Mouse (Mus musculus): ENCODE measurements around the gene Boc. TPM values are rescaled to one million over a fixed set of nuclear protein-coding genes. Genes with fewer than 3 reads are reported as not detected.

The Boc gene
- polyA plus RNA-seq, 1 experiment from 2014 or later: 14.2 TPM

- H3K36me3 ChIP-seq (ENCODE audit: control insufficient read depth, insufficient read depth, low read length): no peaks in the 10 kb centered on the region
- no peak overlapping the region for H3K27ac ChIP-seq (ENCODE audit: low read depth)
- no peak overlapping the region for H3K4me2 ChIP-seq (ENCODE audit: low read length)
- 44% methylated on average over 7 of the region's 7 CpGs for WGBS
- peaks cover 32% of the 10 kb centered on the region for H3K4me1 ChIP-seq (replicated peaks; ENCODE audit: control insufficient read depth, insufficient read depth, low read length)
- no peaks in the 10 kb centered on the region for H3K27me3 ChIP-seq (replicated peaks; ENCODE audit: control insufficient read depth, insufficient read depth, low read length)
- ATAC-seq (replicated peaks; ENCODE audit: low FRiP score, low TSS enrichment, low read depth): no peak
- no peaks in the 10 kb centered on the region for H3K9me3 ChIP-seq (ENCODE audit: control insufficient read depth, low read length)
- DNase-seq (ENCODE audit: low spot score): no peak
- H3K4me3 ChIP-seq (ENCODE audit: low read depth, low read length): no peak overlapping the region
- H3K9ac ChIP-seq (ENCODE audit: low read length): no peak overlapping the region
Observed at GRCm38 (mm10) chr16:44549867-44550679, 8.6 kb downstream of the Boc start.

- Histone ChIP-seq H3K36me3 (ENCODE audit: control insufficient read depth, insufficient read depth, low read length) (no peaks in the 10 kb centered on the region), H3K4me1 (replicated peaks; ENCODE audit: control insufficient read depth, insufficient read depth, low read length) (peaks cover 33% of the 10 kb centered on the region), H3K9ac (ENCODE audit: low read length) (no peak overlapping the region), H3K27ac (ENCODE audit: low read depth) (no peak overlapping the region), H3K4me3 (ENCODE audit: low read depth, low read length) (no peak overlapping the region), H3K4me2 (ENCODE audit: low read length) (no peak overlapping the region), H3K9me3 (ENCODE audit: control insufficient read depth, low read length) (no peaks in the 10 kb centered on the region), H3K27me3 (replicated peaks; ENCODE audit: control insufficient read depth, insufficient read depth, low read length) (no peaks in the 10 kb centered on the region)
- no peak for DNase-seq (ENCODE audit: low spot score)
- no peak for ATAC-seq (replicated peaks; ENCODE audit: low FRiP score, low TSS enrichment, low read depth)
- 74% methylated on average over 6 of the region's 6 CpGs for WGBS
Observed at GRCm38 (mm10) chr16:44549381-44549780, 9.3 kb downstream of the Boc start.

- H3K27ac ChIP-seq (ENCODE audit: low read depth): no peak overlapping the region
- ATAC-seq (replicated peaks; ENCODE audit: low FRiP score, low TSS enrichment, low read depth) (no peak), DNase-seq (ENCODE audit: low spot score) (no peak)
- no peaks in the 10 kb centered on the region for H3K36me3 ChIP-seq (ENCODE audit: control insufficient read depth, insufficient read depth, low read length)
- 97% methylated on average over 1 of the region's 1 CpGs for WGBS
- no peak overlapping the region for H3K9ac ChIP-seq (ENCODE audit: low read length)
- H3K4me3 ChIP-seq (ENCODE audit: low read depth, low read length): no peak overlapping the region
- no peaks in the 10 kb centered on the region for H3K9me3 ChIP-seq (ENCODE audit: control insufficient read depth, low read length)
- H3K4me1 ChIP-seq (replicated peaks; ENCODE audit: control insufficient read depth, insufficient read depth, low read length): peaks cover 34% of the 10 kb centered on the region
- no peak overlapping the region for H3K4me2 ChIP-seq (ENCODE audit: low read length)
- no peaks in the 10 kb centered on the region for H3K27me3 ChIP-seq (replicated peaks; ENCODE audit: control insufficient read depth, insufficient read depth, low read length)
Observed at GRCm38 (mm10) chr16:44547976-44548375, 10.7 kb downstream of the Boc start.

GRCm38 (mm10) chr16:44546831-44547230 lies 11.9 kb downstream of the Boc start:
- no peak overlapping the region for H3K9ac ChIP-seq (ENCODE audit: low read length)
- no peaks in the 10 kb centered on the region for H3K36me3 ChIP-seq (ENCODE audit: control insufficient read depth, insufficient read depth, low read length)
- H3K4me3 ChIP-seq (ENCODE audit: low read depth, low read length): no peak overlapping the region
- no peaks in the 10 kb centered on the region for H3K27me3 ChIP-seq (replicated peaks; ENCODE audit: control insufficient read depth, insufficient read depth, low read length)
- 60% methylated on average over 8 of the region's 8 CpGs for WGBS
- H3K4me2 ChIP-seq (ENCODE audit: low read length): no peak overlapping the region
- no peaks in the 10 kb centered on the region for H3K9me3 ChIP-seq (ENCODE audit: control insufficient read depth, low read length)
- no peak for DNase-seq (ENCODE audit: low spot score)
- H3K4me1 ChIP-seq (replicated peaks; ENCODE audit: control insufficient read depth, insufficient read depth, low read length): peaks cover 30% of the 10 kb centered on the region
- H3K27ac ChIP-seq (ENCODE audit: low read depth): no peak overlapping the region
- ATAC-seq (replicated peaks; ENCODE audit: low FRiP score, low TSS enrichment, low read depth): no peak

GRCm38 (mm10) chr16:44545939-44546338 lies 12.8 kb downstream of the Boc start:
- 72% methylated on average over 2 of the region's 2 CpGs for WGBS
- no peak overlapping the region for H3K4me3 ChIP-seq (ENCODE audit: low read depth, low read length)
- peaks cover 28% of the 10 kb centered on the region for H3K4me1 ChIP-seq (replicated peaks; ENCODE audit: control insufficient read depth, insufficient read depth, low read length)
- ATAC-seq (replicated peaks; ENCODE audit: low FRiP score, low TSS enrichment, low read depth) (no peak), DNase-seq (ENCODE audit: low spot score) (no peak)
- no peaks in the 10 kb centered on the region for H3K9me3 ChIP-seq (ENCODE audit: control insufficient read depth, low read length)
- no peaks in the 10 kb centered on the region for H3K27me3 ChIP-seq (replicated peaks; ENCODE audit: control insufficient read depth, insufficient read depth, low read length)
- H3K36me3 ChIP-seq (ENCODE audit: control insufficient read depth, insufficient read depth, low read length): no peaks in the 10 kb centered on the region
- H3K9ac ChIP-seq (ENCODE audit: low read length): no peak overlapping the region
- H3K4me2 ChIP-seq (ENCODE audit: low read length): no peak overlapping the region
- no peak overlapping the region for H3K27ac ChIP-seq (ENCODE audit: low read depth)

- H3K9ac ChIP-seq (ENCODE audit: low read length): no peak overlapping the region
- no peaks in the 10 kb centered on the region for H3K36me3 ChIP-seq (ENCODE audit: control insufficient read depth, insufficient read depth, low read length)
- H3K27ac ChIP-seq (ENCODE audit: low read depth): no peak overlapping the region
- no peak overlapping the region for H3K4me3 ChIP-seq (ENCODE audit: low read depth, low read length)
- no peaks in the 10 kb centered on the region for H3K27me3 ChIP-seq (replicated peaks; ENCODE audit: control insufficient read depth, insufficient read depth, low read length)
- peaks cover 23% of the 10 kb centered on the region for H3K4me1 ChIP-seq (replicated peaks; ENCODE audit: control insufficient read depth, insufficient read depth, low read length)
- no peak for ATAC-seq (replicated peaks; ENCODE audit: low FRiP score, low TSS enrichment, low read depth)
- no peak overlapping the region for H3K4me2 ChIP-seq (ENCODE audit: low read length)
- no peaks in the 10 kb centered on the region for H3K9me3 ChIP-seq (ENCODE audit: control insufficient read depth, low read length)
- no peak for DNase-seq (ENCODE audit: low spot score)
- WGBS: 59% methylated on average over 7 of the region's 7 CpGs
Observed at GRCm38 (mm10) chr16:44545153-44545552, 13.5 kb downstream of the Boc start.

GRCm38 (mm10) chr16:44543098-44543497 lies 15.6 kb downstream of the Boc start:
- no peak overlapping the region for H3K9ac ChIP-seq (ENCODE audit: low read length)
- H3K4me2 ChIP-seq (ENCODE audit: low read length): no peak overlapping the region
- ATAC-seq (replicated peaks; ENCODE audit: low FRiP score, low TSS enrichment, low read depth): no peak
- H3K27me3 ChIP-seq (replicated peaks; ENCODE audit: control insufficient read depth, insufficient read depth, low read length): no peaks in the 10 kb centered on the region
- peaks cover 29% of the 10 kb centered on the region for H3K4me1 ChIP-seq (replicated peaks; ENCODE audit: control insufficient read depth, insufficient read depth, low read length)
- no peak overlapping the region for H3K27ac ChIP-seq (ENCODE audit: low read depth)
- H3K36me3 ChIP-seq (ENCODE audit: control insufficient read depth, insufficient read depth, low read length): no peaks in the 10 kb centered on the region
- no peak overlapping the region for H3K4me3 ChIP-seq (ENCODE audit: low read depth, low read length)
- WGBS: 26% methylated on average over 3 of the region's 3 CpGs
- DNase-seq (ENCODE audit: low spot score): no peak
- no peaks in the 10 kb centered on the region for H3K9me3 ChIP-seq (ENCODE audit: control insufficient read depth, low read length)

GRCm38 (mm10) chr16:44542029-44542690 lies 16.5 kb downstream of the Boc start:
- Histone ChIP-seq H3K27ac (ENCODE audit: low read depth) (peak overlapping the region; percentile 39; the same call in 1 of the 2 replicates), H3K9me3 (ENCODE audit: control insufficient read depth, low read length) (no peaks in the 10 kb centered on the region), H3K4me3 (ENCODE audit: low read depth, low read length) (no peak overlapping the region), H3K36me3 (ENCODE audit: control insufficient read depth, insufficient read depth, low read length) (no peaks in the 10 kb centered on the region), H3K9ac (ENCODE audit: low read length) (no peak overlapping the region), H3K4me1 (replicated peaks; ENCODE audit: control insufficient read depth, insufficient read depth, low read length) (peaks cover 31% of the 10 kb centered on the region), H3K27me3 (replicated peaks; ENCODE audit: control insufficient read depth, insufficient read depth, low read length) (no peaks in the 10 kb centered on the region), H3K4me2 (ENCODE audit: low read length) (no peak overlapping the region)
- peak; percentile 56 for ATAC-seq (replicated peaks; ENCODE audit: low FRiP score, low TSS enrichment, low read depth)
- DNase-seq (ENCODE audit: low spot score): no peak
- 39% methylated on average over 3 of the region's 3 CpGs for WGBS

Data from intestine, embryonic 14.5 days (tissue).